Mouse (Mus musculus) forebrain, embryonic 11.5 days (tissue): ENCODE measurements around the gene Zfp398. TPM values are rescaled to one million over a fixed set of nuclear protein-coding genes. Genes with fewer than 3 reads are reported as not detected.

Experiments used
- ATAC-seq: fragments of 200-750 bp; cut with Nextera tagmentation; replicated peaks from 2 replicates; pipeline ENCODE4 v1.8.0; 2017; ENCODE audit warnings: moderate TSS enrichment; ENCODE audit not compliant: low FRiP score
- DNase-seq: peaks from one replicate; pipeline ENCODE4 v3.0.0-alpha.2; 2017; ENCODE audit warnings: low spot score
- H3K27ac ChIP-seq: fragments of 300-500 bp; sonication (generic); 2 replicates; pipeline ENCODE4 v1.5.1; 2014; ENCODE audit warnings: low read depth, low read length
- H3K27me3 ChIP-seq: fragments of 300-500 bp; sonication (generic); 2 replicates; pipeline ENCODE4 v1.6.1; 2014; ENCODE audit warnings: mild to moderate bottlenecking, low read length, mixed read lengths; ENCODE audit not compliant: control insufficient read depth, insufficient read depth
- H3K36me3 ChIP-seq: fragments of 300-500 bp; sonication (generic); 2 replicates; pipeline ENCODE4 v1.6.1; 2014; ENCODE audit warnings: mild to moderate bottlenecking, low read length, moderate library complexity, mixed read lengths; ENCODE audit not compliant: control insufficient read depth, insufficient read depth
- H3K4me1 ChIP-seq: fragments of 300-500 bp; sonication (generic); replicated peaks from 2 replicates; pipeline ENCODE4 v1.6.1; 2014; ENCODE audit warnings: low read length, mixed read lengths; ENCODE audit not compliant: control insufficient read depth, insufficient read depth
- H3K4me2 ChIP-seq: fragments of 300-500 bp; sonication (generic); 2 replicates; pipeline ENCODE4 v1.6.1; 2014; ENCODE audit warnings: low read depth, mild to moderate bottlenecking, low read length, moderate library complexity, mixed read lengths; ENCODE audit not compliant: severe bottlenecking
- H3K4me3 ChIP-seq: fragments of 300-500 bp; sonication (generic); 2 replicates; pipeline ENCODE4 v1.5.1; 2014; ENCODE audit warnings: low read depth, low read length
- H3K9ac ChIP-seq: fragments of 300-500 bp; sonication (generic); 2 replicates; pipeline ENCODE4 v1.6.1; 2014; ENCODE audit warnings: low read length
- H3K9me3 ChIP-seq: fragments of 300-500 bp; sonication (generic); 2 replicates; pipeline ENCODE4 v1.6.1; 2016; ENCODE audit warnings: low read length, mixed read lengths; ENCODE audit not compliant: control insufficient read depth
- WGBS: fragments of 180-500 bp; shearing (Covaris S2); extraction: QIAGEN DNeasy Blood & Tissue Kit; methylation state at CpG from one replicate; pipeline ENCODE4 v1.1.7; 2014; 5-methylcytosine and 5-hydroxymethylcytosine counted together
- polyA plus RNA-seq: library from polyadenylated mRNA; unstranded; fragments of >200 nt; fragmentation: Nextera tagmentation; extraction: Ambion mirVana; gene quantifications from 2 replicates; pipeline ENCODE4 v1.2.1, GENCODE M21; 2014

The Zfp398 gene
- polyA plus RNA-seq, 1 experiment from 2014 or later = 9.2 TPM

- DNase-seq = no peak
- WGBS = 97% methylated on average over 10 of the region's 10 CpGs
- Histone ChIP-seq H3K9ac (no peak overlapping the region), H3K36me3 (peaks cover 9% of the 10 kb centered on the region; the same call in 1 of the 2 replicates), H3K27me3 (no peaks in the 10 kb centered on the region), H3K4me2 (no peak overlapping the region), H3K4me3 (no peak overlapping the region), H3K9me3 (no peaks in the 10 kb centered on the region), H3K27ac (no peak overlapping the region), H3K4me1 (peaks cover 10% of the 10 kb centered on the region)
- ATAC-seq = no peak
Measured at GRCm38 (mm10) chr6:47880166-47880565, 44.7 kb downstream of the Zfp398 start.

- DNase-seq (no peak), ATAC-seq (no peak)
- H3K27me3 ChIP-seq = no peaks in the 10 kb centered on the region
- WGBS = 93% methylated on average over 8 of the region's 8 CpGs
- H3K4me2 ChIP-seq = no peak overlapping the region
- no peaks in the 10 kb centered on the region for H3K4me1 ChIP-seq
- H3K36me3 ChIP-seq = peaks cover 26% of the 10 kb centered on the region
- no peak overlapping the region for H3K9ac ChIP-seq
- no peaks in the 10 kb centered on the region for H3K9me3 ChIP-seq
- no peak overlapping the region for H3K4me3 ChIP-seq
- H3K27ac ChIP-seq = no peak overlapping the region
Measured at GRCm38 (mm10) chr6:47888812-47889383, 53.4 kb downstream of the Zfp398 start.

- no peak for ATAC-seq
- H3K27me3 ChIP-seq = peaks cover 2% of the 10 kb centered on the region; the same call in 1 of the 2 replicates
- H3K9ac ChIP-seq = no peak overlapping the region
- no peak for DNase-seq
- no peaks in the 10 kb centered on the region for H3K9me3 ChIP-seq
- WGBS = 94% methylated on average over 6 of the region's 6 CpGs
- no peaks in the 10 kb centered on the region for H3K4me1 ChIP-seq
- no peak overlapping the region for H3K4me2 ChIP-seq
- H3K4me3 ChIP-seq = no peak overlapping the region
- H3K36me3 ChIP-seq = peaks cover 2% of the 10 kb centered on the region; the same call in 1 of the 2 replicates
- H3K27ac ChIP-seq = no peak overlapping the region
Measured at GRCm38 (mm10) chr6:47899416-47899815, 64.0 kb downstream of the Zfp398 start.

GRCm38 (mm10) chr6:47903587-47903986, 68.1 kb downstream of the Zfp398 start:
- no peak overlapping the region for H3K4me2 ChIP-seq
- H3K4me1 ChIP-seq = no peaks in the 10 kb centered on the region
- no peak overlapping the region for H3K27ac ChIP-seq
- no peak for DNase-seq
- no peak overlapping the region for H3K4me3 ChIP-seq
- 85% methylated on average over 4 of the region's 4 CpGs for WGBS
- peaks cover 2% of the 10 kb centered on the region; the same call in 1 of the 2 replicates for H3K36me3 ChIP-seq
- H3K27me3 ChIP-seq = peaks cover 6% of the 10 kb centered on the region; the same call in 1 of the 2 replicates
- no peaks in the 10 kb centered on the region for H3K9me3 ChIP-seq
- ATAC-seq = no peak
- no peak overlapping the region for H3K9ac ChIP-seq

- H3K36me3 ChIP-seq = peaks cover 2% of the 10 kb centered on the region; the same call in 1 of the 2 replicates
- DNase-seq (no peak), ATAC-seq (no peak)
- H3K9ac ChIP-seq = no peak overlapping the region; the same call in 1 of the 2 replicates
- H3K27ac ChIP-seq = no peak overlapping the region
- no peak overlapping the region for H3K4me2 ChIP-seq
- H3K27me3 ChIP-seq = peaks cover 6% of the 10 kb centered on the region; the same call in 1 of the 2 replicates
- WGBS = 28% methylated on average over 19 of the region's 19 CpGs
- no peaks in the 10 kb centered on the region for H3K9me3 ChIP-seq
- no peaks in the 10 kb centered on the region for H3K4me1 ChIP-seq
- H3K4me3 ChIP-seq = no peak overlapping the region
Measured at GRCm38 (mm10) chr6:47904361-47904760, 68.9 kb downstream of the Zfp398 start.

GRCm38 (mm10) chr6:47904917-47905695, 69.6 kb downstream of the Zfp398 start:
- no peak for ATAC-seq
- no peak overlapping the region for H3K4me3 ChIP-seq

GRCm38 (mm10) chr6:47906326-47906725, 70.9 kb downstream of the Zfp398 start:
- Histone ChIP-seq H3K36me3 (peaks cover under 1% of the 10 kb centered on the region; the same call in 1 of the 2 replicates), H3K27ac (no peak overlapping the region), H3K9ac (no peak overlapping the region), H3K4me1 (no peaks in the 10 kb centered on the region), H3K27me3 (peaks cover 6% of the 10 kb centered on the region; the same call in 1 of the 2 replicates), H3K4me3 (no peak overlapping the region), H3K4me2 (no peak overlapping the region), H3K9me3 (no peaks in the 10 kb centered on the region)
- ATAC-seq = no peak
- 89% methylated on average over 5 of the region's 5 CpGs for WGBS
- no peak for DNase-seq

More at GRCm38 (mm10) chr6:47904917-47905695, 69.6 kb downstream of the Zfp398 start:
- 49% methylated on average over 44 of the region's 44 CpGs for WGBS
- Histone ChIP-seq H3K27ac (no peak overlapping the region), H3K9me3 (no peaks in the 10 kb centered on the region), H3K4me1 (no peaks in the 10 kb centered on the region), H3K27me3 (peaks cover 6% of the 10 kb centered on the region; the same call in 1 of the 2 replicates), H3K9ac (no peak overlapping the region), H3K4me2 (no peak overlapping the region), H3K36me3 (peaks cover 2% of the 10 kb centered on the region; the same call in 1 of the 2 replicates)
- peak; percentile 54 for DNase-seq

GRCm38 (mm10) chr6:47909007-47909406, 73.5 kb downstream of the Zfp398 start:
- H3K9me3 ChIP-seq = no peaks in the 10 kb centered on the region
- WGBS = 88% methylated on average over 1 of the region's 1 CpGs
- ATAC-seq (no peak), DNase-seq (no peak)
- peaks cover 4% of the 10 kb centered on the region; the same call in 1 of the 2 replicates for H3K27me3 ChIP-seq
- no peaks in the 10 kb centered on the region for H3K4me1 ChIP-seq
- H3K4me2 ChIP-seq = no peak overlapping the region
- H3K4me3 ChIP-seq = no peak overlapping the region
- H3K27ac ChIP-seq = no peak overlapping the region
- H3K9ac ChIP-seq = no peak overlapping the region
- no peaks in the 10 kb centered on the region; the same call in 1 of the 2 replicates for H3K36me3 ChIP-seq
